Mouse (Mus musculus) hindbrain, embryonic 12.5 days (tissue): Measurements from ENCODE around the gene Bola3. TPM values are rescaled to one million over a fixed set of nuclear protein-coding genes. Genes with fewer than 3 reads are reported as not detected.

Experiments
- ATAC-seq: fragments of 200-750 bp; cut with Nextera tagmentation; 2 replicates; pipeline ENCODE4 v1.8.0; 2017; ENCODE audit warnings: moderate TSS enrichment; ENCODE audit not compliant: low FRiP score
- H3K27ac ChIP-seq: fragments of 300-500 bp; sonication (generic); 2 replicates; pipeline ENCODE4 v1.5.1; 2016; ENCODE audit warnings: mild to moderate bottlenecking
- H3K27me3 ChIP-seq: fragments of 300-500 bp; sonication (generic); 2 replicates; pipeline ENCODE4 v1.6.1; 2016; ENCODE audit warnings: mild to moderate bottlenecking
- H3K36me3 ChIP-seq: fragments of 300-500 bp; sonication (generic); 2 replicates; pipeline ENCODE4 v1.6.1; 2016; ENCODE audit warnings: mild to moderate bottlenecking
- H3K4me1 ChIP-seq: fragments of 300-500 bp; sonication (generic); 2 replicates; pipeline ENCODE4 v1.6.1; 2016
- H3K4me2 ChIP-seq: fragments of 300-500 bp; sonication (generic); replicated peaks from 2 replicates; pipeline ENCODE4 v1.6.1; 2016; ENCODE audit warnings: mild to moderate bottlenecking
- H3K4me3 ChIP-seq: fragments of 300-500 bp; sonication (generic); 2 replicates; pipeline ENCODE4 v1.5.1; 2016; ENCODE audit warnings: mild to moderate bottlenecking
- H3K9ac ChIP-seq: fragments of 300-500 bp; sonication (generic); 2 replicates; pipeline ENCODE4 v1.6.1; 2016; ENCODE audit warnings: mild to moderate bottlenecking, moderate library complexity
- H3K9me3 ChIP-seq: fragments of 300-500 bp; sonication (generic); replicated peaks from 2 replicates; pipeline ENCODE4 v1.6.1; 2016; ENCODE audit warnings: mild to moderate bottlenecking
- WGBS: fragments of 180-500 bp; shearing (Covaris S2); methylation state at CpG from one replicate; pipeline ENCODE4 v1.1.7; 2016; 5-methylcytosine and 5-hydroxymethylcytosine counted together
- polyA plus RNA-seq: library from polyadenylated mRNA; unstranded; fragments of >200 nt; fragmentation: Nextera tagmentation; extraction: Ambion mirVana; gene quantifications from 2 replicates; pipeline ENCODE4 v1.2.1, GENCODE M21; 2016

Bola3 gene
- polyA plus RNA-seq, 1 experiment from 2014 or later, result 92.1 TPM

DNA sequence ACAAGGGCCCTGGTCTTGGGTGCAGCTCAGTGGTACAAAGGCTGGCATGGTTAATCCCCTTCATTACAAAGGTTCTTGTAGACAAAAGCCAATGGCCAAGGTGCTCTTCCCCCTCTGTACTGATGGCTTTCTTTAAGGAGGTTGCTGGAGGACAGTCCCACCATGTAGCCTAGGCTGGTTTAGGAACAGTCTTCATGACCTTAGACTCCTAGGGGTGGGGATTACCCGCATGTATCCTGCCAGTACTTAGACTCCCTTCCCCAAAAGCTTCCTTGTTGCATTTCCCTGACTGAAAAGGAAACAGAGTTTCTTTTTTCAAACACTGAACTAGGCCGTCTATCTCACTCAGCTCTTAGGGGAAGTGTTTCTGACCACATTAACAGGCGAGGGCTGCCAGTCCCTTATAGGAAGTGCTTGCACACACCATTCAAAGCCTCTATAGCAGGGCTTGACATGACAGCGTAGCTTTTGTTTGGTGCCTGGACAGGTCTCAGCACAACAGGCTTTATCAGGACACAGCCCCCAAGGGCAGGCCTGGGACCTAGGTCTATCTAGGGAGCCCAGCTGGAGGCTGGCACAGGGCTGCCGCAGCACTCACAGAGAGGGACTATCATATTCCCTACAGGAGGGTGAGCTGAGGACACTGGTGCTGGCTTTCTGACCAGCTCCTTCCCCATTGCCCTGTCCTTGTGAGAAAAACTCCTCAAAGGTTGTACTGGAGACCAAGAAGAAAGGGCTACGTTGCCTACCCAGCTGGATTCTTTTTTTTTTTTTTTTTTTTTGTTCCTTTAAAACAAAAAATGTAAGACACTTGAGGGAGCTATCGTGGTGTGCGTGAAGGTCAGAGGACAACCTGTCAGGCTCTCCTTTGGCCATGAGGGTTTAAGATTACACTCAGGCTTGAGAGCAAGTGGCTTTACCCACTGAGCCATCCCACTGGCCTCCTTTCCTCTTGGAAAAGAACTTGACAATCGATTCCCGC lies 32.9 kb downstream of the Bola3 start:
- H3K4me1 ChIP-seq, result no peaks in the 10 kb centered on the region
- H3K9ac ChIP-seq, result no peak overlapping the region
- no peak overlapping the region for H3K4me3 ChIP-seq
- ATAC-seq, result no peak
- no peak overlapping the region for H3K4me2 ChIP-seq
- H3K27me3 ChIP-seq, result no peaks in the 10 kb centered on the region
- H3K9me3 ChIP-seq, result no peaks in the 10 kb centered on the region
- peaks cover 75% of the 10 kb centered on the region for H3K36me3 ChIP-seq
- whole genome bisulfite sequencing, result 87% methylated on average over 10 of the region's 10 CpGs
- H3K27ac ChIP-seq, result no peak overlapping the region

DNA sequence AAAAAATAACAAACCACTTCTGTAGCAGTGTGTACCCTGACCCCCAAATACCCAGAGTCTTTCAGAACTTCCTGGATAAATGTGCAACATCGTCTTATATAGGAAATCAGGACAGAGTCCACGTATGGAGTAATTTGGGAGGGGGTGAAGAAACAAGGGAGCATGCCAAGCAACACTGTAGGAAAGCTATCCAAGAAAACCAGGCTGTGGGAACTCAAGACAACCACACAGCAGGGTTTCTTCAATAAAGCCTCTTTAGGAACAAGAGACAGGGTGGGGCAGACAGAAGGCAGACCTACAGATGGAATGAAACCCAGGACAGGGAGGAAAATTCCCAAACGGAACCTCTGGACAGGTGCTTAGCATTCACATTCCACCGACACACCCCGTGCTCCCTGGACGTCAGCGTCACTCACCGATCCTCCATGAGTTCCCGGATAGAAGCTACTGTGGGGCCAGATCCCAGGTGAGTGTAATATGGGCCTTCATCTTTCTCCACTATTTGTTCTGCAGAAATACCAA lies 36.7 kb downstream of the Bola3 start:
- Histone ChIP-seq H3K9me3 (no peaks in the 10 kb centered on the region), H3K36me3 (peaks cover 38% of the 10 kb centered on the region), H3K4me3 (no peak overlapping the region), H3K27ac (no peak overlapping the region), H3K4me2 (no peak overlapping the region), H3K4me1 (no peaks in the 10 kb centered on the region), H3K27me3 (no peaks in the 10 kb centered on the region), H3K9ac (no peak overlapping the region)
- 94% methylated on average over 9 of the region's 9 CpGs for WGBS
- no peak for ATAC-seq

- no peak overlapping the region for H3K4me2 ChIP-seq
- H3K9me3 ChIP-seq, result no peaks in the 10 kb centered on the region
- 90% methylated on average over 8 of the region's 8 CpGs for WGBS
- H3K4me1 ChIP-seq, result no peaks in the 10 kb centered on the region
- H3K27me3 ChIP-seq, result no peaks in the 10 kb centered on the region
- no peak for ATAC-seq
- H3K36me3 ChIP-seq, result peaks cover 38% of the 10 kb centered on the region
- no peak overlapping the region for H3K9ac ChIP-seq
- H3K27ac ChIP-seq, result no peak overlapping the region
- no peak overlapping the region for H3K4me3 ChIP-seq
Measured at GRCm38 (mm10) chr6:83392166-83392780, 43.3 kb downstream of the Bola3 start.

DNA sequence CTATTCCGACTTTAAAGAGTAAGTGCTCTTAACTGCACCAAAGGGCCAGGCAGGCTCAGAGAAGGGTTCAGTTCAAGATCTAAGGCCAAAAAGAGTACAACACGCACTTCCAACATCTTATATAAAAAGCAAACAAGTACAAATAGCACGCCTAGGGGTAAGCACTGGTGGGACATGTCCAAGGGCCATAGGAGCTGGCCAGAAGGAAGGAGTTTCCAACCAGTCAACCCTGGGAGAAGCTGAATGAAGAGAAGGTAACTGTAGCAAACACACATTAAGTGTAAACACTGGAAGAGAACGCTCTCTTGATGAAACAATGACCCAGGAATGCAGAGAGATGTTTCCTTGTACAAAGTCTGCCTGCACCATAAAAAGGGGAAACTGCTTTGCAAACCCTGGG lies 45.2 kb downstream of the Bola3 start:
- no peak overlapping the region for H3K27ac ChIP-seq
- H3K4me2 ChIP-seq, result no peak overlapping the region
- WGBS, result 93% methylated on average over 4 of the region's 4 CpGs
- peaks cover 4% of the 10 kb centered on the region; the same call in 1 of the 2 replicates for H3K4me1 ChIP-seq
- no peak overlapping the region for H3K4me3 ChIP-seq
- H3K27me3 ChIP-seq, result no peaks in the 10 kb centered on the region
- H3K36me3 ChIP-seq, result peaks cover 52% of the 10 kb centered on the region
- H3K9ac ChIP-seq, result no peak overlapping the region
- no peak for ATAC-seq
- no peaks in the 10 kb centered on the region for H3K9me3 ChIP-seq

- Histone ChIP-seq H3K4me3 (no peak overlapping the region), H3K4me1 (peaks cover 4% of the 10 kb centered on the region; the same call in 1 of the 2 replicates), H3K27me3 (no peaks in the 10 kb centered on the region), H3K27ac (no peak overlapping the region), H3K9ac (no peak overlapping the region), H3K4me2 (no peak overlapping the region), H3K9me3 (no peaks in the 10 kb centered on the region), H3K36me3 (peaks cover 57% of the 10 kb centered on the region)
- ATAC-seq, result no peak
- 92% methylated on average over 15 of the region's 15 CpGs for WGBS
Measured at GRCm38 (mm10) chr6:83395544-83396229, 46.7 kb downstream of the Bola3 start.

- H3K4me2 ChIP-seq, result no peak overlapping the region
- ATAC-seq, result no peak
- no peaks in the 10 kb centered on the region for H3K9me3 ChIP-seq
- no peak overlapping the region for H3K4me3 ChIP-seq
- no peak overlapping the region for H3K27ac ChIP-seq
- H3K36me3 ChIP-seq, result peaks cover 66% of the 10 kb centered on the region
- no peaks in the 10 kb centered on the region for H3K27me3 ChIP-seq
- H3K9ac ChIP-seq, result no peak overlapping the region
- 98% methylated on average over 2 of the region's 2 CpGs for WGBS
- peaks cover 4% of the 10 kb centered on the region; the same call in 1 of the 2 replicates for H3K4me1 ChIP-seq
Measured at GRCm38 (mm10) chr6:83396711-83397110, 47.8 kb downstream of the Bola3 start.

DNA sequence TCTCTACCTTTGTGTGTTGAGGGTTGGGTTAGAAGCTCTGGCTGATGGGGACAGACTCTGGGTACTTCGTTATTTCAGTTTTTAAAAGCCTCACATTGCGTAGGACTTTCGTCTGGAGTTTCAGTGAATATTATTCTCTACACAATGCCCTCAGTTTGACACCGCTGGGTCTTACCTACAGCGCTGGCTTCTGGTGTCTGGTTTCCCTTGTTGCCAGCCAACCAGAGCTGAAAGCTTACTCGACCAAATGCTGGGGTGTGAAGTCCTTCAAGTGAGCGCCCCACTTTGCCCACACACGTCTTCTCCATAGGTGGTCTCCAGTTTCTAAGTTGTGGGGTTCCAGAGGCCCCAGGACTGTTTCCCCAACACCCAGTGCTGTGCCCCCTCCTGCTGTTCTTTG lies 48.8 kb downstream of the Bola3 start:
- Histone ChIP-seq H3K36me3 (peaks cover 76% of the 10 kb centered on the region), H3K4me3 (no peak overlapping the region), H3K4me2 (no peak overlapping the region), H3K4me1 (peaks cover 4% of the 10 kb centered on the region; the same call in 1 of the 2 replicates), H3K9me3 (no peaks in the 10 kb centered on the region), H3K9ac (no peak overlapping the region), H3K27me3 (no peaks in the 10 kb centered on the region), H3K27ac (no peak overlapping the region)
- no peak for ATAC-seq
- 84% methylated on average over 8 of the region's 8 CpGs for WGBS

- 87% methylated on average over 3 of the region's 3 CpGs for WGBS
- H3K27me3 ChIP-seq, result no peaks in the 10 kb centered on the region
- H3K36me3 ChIP-seq, result peaks cover 83% of the 10 kb centered on the region
- H3K27ac ChIP-seq, result no peak overlapping the region
- H3K9me3 ChIP-seq, result no peaks in the 10 kb centered on the region
- H3K9ac ChIP-seq, result no peak overlapping the region
- no peak overlapping the region for H3K4me3 ChIP-seq
- ATAC-seq, result no peak
- H3K4me2 ChIP-seq, result no peak overlapping the region
- H3K4me1 ChIP-seq, result peaks cover 4% of the 10 kb centered on the region; the same call in 1 of the 2 replicates
Measured at GRCm38 (mm10) chr6:83399790-83400189, 50.8 kb downstream of the Bola3 start.

- Histone ChIP-seq H3K27me3 (no peaks in the 10 kb centered on the region), H3K4me1 (peaks cover 4% of the 10 kb centered on the region; the same call in 1 of the 2 replicates), H3K9me3 (no peaks in the 10 kb centered on the region), H3K27ac (no peak overlapping the region), H3K4me2 (no peak overlapping the region), H3K9ac (no peak overlapping the region), H3K4me3 (no peak overlapping the region), H3K36me3 (peaks cover 62% of the 10 kb centered on the region)
- no peak; the same call in 1 of the 2 replicates for ATAC-seq
- 94% methylated on average over 7 of the region's 8 CpGs for WGBS
Measured at GRCm38 (mm10) chr6:83403481-83403880, 54.5 kb downstream of the Bola3 start.

DNA sequence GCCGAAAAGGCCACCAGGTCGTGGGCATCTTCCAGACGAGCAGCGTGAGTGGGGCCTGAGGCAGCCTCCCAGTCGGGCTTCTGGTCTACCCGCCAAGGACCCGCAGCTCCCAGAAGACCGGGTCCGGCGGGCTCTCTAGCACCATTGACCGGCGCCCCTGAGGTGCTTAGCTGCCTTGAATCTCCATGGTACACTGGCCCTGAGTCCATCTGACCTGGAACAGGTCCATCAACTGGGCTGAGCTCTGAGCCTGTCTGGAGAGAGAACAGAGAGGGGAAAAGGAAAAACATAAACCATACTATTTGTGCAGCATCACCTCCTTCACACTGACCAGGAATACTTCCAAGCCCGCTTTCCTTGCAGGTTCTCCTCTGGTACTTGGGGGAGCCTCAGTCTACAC lies 55.6 kb downstream of the Bola3 start:
- 96% methylated on average over 13 of the region's 13 CpGs for WGBS

DNA sequence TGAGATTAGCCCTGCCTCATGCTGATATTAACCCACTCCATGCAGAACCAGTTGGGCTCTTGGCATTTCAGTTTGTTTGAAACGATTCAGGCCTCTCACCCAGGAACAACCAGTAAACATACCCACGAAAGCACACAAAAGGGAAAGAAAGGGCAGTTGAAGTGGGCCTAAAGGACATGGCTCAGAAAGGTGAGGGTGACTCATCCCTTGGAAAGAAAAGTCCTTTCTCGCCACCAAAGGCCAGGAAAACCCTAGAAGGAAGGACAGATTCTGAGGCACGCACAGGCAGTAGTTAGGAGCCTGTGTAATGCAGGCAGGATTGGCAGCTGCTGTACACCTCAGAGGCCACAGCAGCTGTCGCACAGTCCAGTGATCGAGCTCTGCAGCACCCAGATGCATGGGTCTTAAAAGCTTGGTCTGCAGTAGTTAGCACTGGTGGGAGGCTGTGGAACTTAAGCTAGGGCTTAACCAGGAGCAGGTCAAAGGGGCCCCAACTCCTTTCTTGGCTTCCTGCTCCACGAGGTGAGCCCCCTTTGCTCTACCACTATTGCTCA lies 56.6 kb downstream of the Bola3 start:
- Histone ChIP-seq H3K4me2 (no peak overlapping the region), H3K36me3 (peaks cover 52% of the 10 kb centered on the region), H3K9ac (no peak overlapping the region), H3K9me3 (no peaks in the 10 kb centered on the region), H3K4me3 (no peak overlapping the region), H3K27me3 (no peaks in the 10 kb centered on the region), H3K27ac (no peak overlapping the region), H3K4me1 (peaks cover 6% of the 10 kb centered on the region)
- WGBS, result 94% methylated on average over 7 of the region's 7 CpGs
- ATAC-seq, result no peak

More for the DNA sequence above, 55.6 kb downstream of the Bola3 start:
- Histone ChIP-seq H3K9ac (no peak overlapping the region), H3K4me1 (no peaks in the 10 kb centered on the region), H3K27me3 (no peaks in the 10 kb centered on the region), H3K4me3 (no peak overlapping the region), H3K4me2 (no peak overlapping the region), H3K27ac (no peak overlapping the region), H3K9me3 (no peaks in the 10 kb centered on the region), H3K36me3 (peaks cover 56% of the 10 kb centered on the region)
- 0 out of 2 replicates have a peak, but pooled peaks have one; percentile 46 for ATAC-seq

DNA sequence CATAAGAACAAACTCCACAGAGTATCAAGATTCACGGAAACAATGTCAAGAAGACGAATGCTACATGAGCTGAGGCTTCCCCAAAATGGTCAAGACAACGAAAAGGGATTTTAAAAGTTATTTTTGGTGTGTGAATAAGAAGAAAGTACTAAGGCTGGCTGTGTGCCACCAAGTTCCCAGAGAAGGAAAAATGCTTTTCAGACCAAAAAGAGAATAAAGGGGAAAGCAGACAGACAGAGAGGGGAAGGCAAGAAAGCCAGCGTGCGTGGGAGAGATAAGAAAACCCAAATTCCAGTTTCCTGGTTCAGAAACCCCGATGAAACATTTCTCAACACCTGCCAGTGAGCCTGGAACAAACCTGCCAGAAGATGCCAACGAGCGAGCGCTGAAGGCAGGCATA lies 59.6 kb downstream of the Bola3 start:
- WGBS, result 96% methylated on average over 9 of the region's 9 CpGs
- H3K4me1 ChIP-seq, result peaks cover 36% of the 10 kb centered on the region
- ATAC-seq, result no peak
- H3K4me2 ChIP-seq, result no peak overlapping the region
- no peak overlapping the region for H3K4me3 ChIP-seq
- no peak overlapping the region for H3K9ac ChIP-seq
- H3K36me3 ChIP-seq, result peaks cover 24% of the 10 kb centered on the region
- H3K27ac ChIP-seq, result no peak overlapping the region
- H3K9me3 ChIP-seq, result no peaks in the 10 kb centered on the region
- H3K27me3 ChIP-seq, result no peaks in the 10 kb centered on the region
